Mouse (Mus musculus) megakaryocyte, embryonic 14.5 days (primary cell): ENCODE data around the gene Cnot1.

ENCODE experiments used
- FLI1 ChIP-seq: IDR thresholded peaks from 2 replicates; pipeline ENCODE4 v1.6.1; 2012; ENCODE audit warnings: low read length, inconsistent platforms, mixed read lengths
- GATA1 ChIP-seq: IDR thresholded peaks from 3 replicates; pipeline ENCODE4 v1.6.1; 2012; ENCODE audit warnings: mixed read lengths, low read length, inconsistent platforms, borderline replicate concordance

DNA sequence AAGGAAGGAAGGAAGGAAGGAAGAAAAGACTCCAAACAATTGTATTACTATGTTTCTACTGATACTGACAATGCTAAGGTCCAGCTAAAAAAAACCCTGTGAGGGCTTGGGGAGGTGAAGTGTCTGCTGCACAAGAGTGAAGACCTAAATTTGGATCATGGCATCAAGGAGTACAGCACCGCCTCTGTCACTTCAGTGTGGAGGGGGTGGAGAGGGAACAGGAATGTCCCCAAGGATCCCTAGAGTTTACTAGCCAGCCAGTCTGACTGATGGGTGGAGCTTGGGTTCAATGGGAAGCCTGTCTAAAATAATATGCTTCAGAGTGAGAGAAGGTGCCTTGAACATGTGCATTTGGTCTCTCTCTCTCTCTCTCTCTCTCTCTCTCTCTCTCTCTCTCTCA is 10.9 kb upstream of the Cnot1 start:
- TF ChIP-seq GATA1 (no peak), FLI1 (no peak)
